Comparison of ENCODE assay signal across 8 mouse cellular contexts in genomic region chr5:114825978-114826691, GRCm38 (mm10). TPM values are rescaled to one million over a fixed set of nuclear protein-coding genes. Genes with fewer than 3 reads are reported as not detected.
DNase-seq lines count a peak whose midpoint lies in the region; ATAC-seq and TF ChIP-seq lines count a peak whose summit lies in the region.

No protein-coding gene starts in this region.

- ATAC-seq in erythroid progenitor cell, adult 5-6 weeks (replicated peaks; ENCODE audit: low FRiP score, poor library complexity, severe bottlenecking): peak; percentile 95
- peak; percentile 79 for ATAC-seq in hindbrain, postnatal 0 days
- peak; percentile 91 for ATAC-seq in liver, embryonic 13.5 days (ENCODE audit: low read depth)

- H3K9me3 ChIP-seq in hindbrain, postnatal 0 days (ENCODE audit: low read length): no peaks in the 10 kb centered on the region
- no peaks in the 10 kb centered on the region for H3K9me3 ChIP-seq in liver, embryonic 13.5 days (replicated peaks)

- H3K4me2 ChIP-seq in hindbrain, postnatal 0 days (ENCODE audit: low read depth, low read length): peak overlapping the region; percentile 61
- H3K4me2 ChIP-seq in liver, embryonic 13.5 days: peak overlapping the region; percentile 70

- no peak for TF ChIP-seq CTCF in gastrocnemius, adult 2 months (IDR thresholded peaks at IDR 0.05)
- TF ChIP-seq CTCF in hindbrain, postnatal 0 days (IDR thresholded peaks at IDR 0.05; ENCODE audit: low read depth): peak; percentile 35
- no peak for TF ChIP-seq CTCF in thymus, adult 2 months (IDR thresholded peaks at IDR 0.05; ENCODE audit: borderline replicate concordance, control insufficient read depth, extremely low read depth, insufficient read depth, low read length, poor library complexity)

- no peaks in the 10 kb centered on the region for H3K27me3 ChIP-seq in hindbrain, postnatal 0 days (ENCODE audit: insufficient read depth, low read length)
- H3K27me3 ChIP-seq in liver, embryonic 13.5 days: 0 out of 2 replicates have a peak, but pooled peaks cover 2% of the 10 kb centered on the region
- H3K27me3 ChIP-seq in thymus, adult 2 months (ENCODE audit: control insufficient read depth, insufficient read depth, low read length): no peaks in the 10 kb centered on the region

- no peaks in the 10 kb centered on the region for H3K36me3 ChIP-seq in hindbrain, postnatal 0 days (ENCODE audit: insufficient read depth, low read length)
- H3K36me3 ChIP-seq in liver, embryonic 13.5 days: peaks cover 13% of the 10 kb centered on the region
- H3K36me3 ChIP-seq in thymus, adult 2 months (ENCODE audit: control insufficient read depth, insufficient read depth, low read length): no peaks in the 10 kb centered on the region

- H3K4me3 ChIP-seq in gastrocnemius, adult 2 months: peak overlapping the region; percentile 38
- peak overlapping the region; percentile 29 for H3K4me3 ChIP-seq in hindbrain, postnatal 0 days (ENCODE audit: low read length)
- peak overlapping the region; percentile 55 for H3K4me3 ChIP-seq in liver, embryonic 13.5 days (replicated peaks)
- H3K4me3 ChIP-seq in thymus, adult 2 months (ENCODE audit: control insufficient read depth, insufficient read depth, low read length): peak overlapping the region; percentile 49

- 0 out of 2 replicates have a peak, but pooled peaks cover 4% of the 10 kb centered on the region for H3K4me1 ChIP-seq in hindbrain, postnatal 0 days (ENCODE audit: insufficient read depth, low read length)
- peaks cover 28% of the 10 kb centered on the region for H3K4me1 ChIP-seq in liver, embryonic 13.5 days (replicated peaks)
- H3K4me1 ChIP-seq in thymus, adult 2 months (replicated peaks; ENCODE audit: control insufficient read depth, insufficient read depth, low read length): peaks cover 13% of the 10 kb centered on the region

- H3K27ac ChIP-seq in gastrocnemius, adult 2 months: no peak overlapping the region
- H3K27ac ChIP-seq in hindbrain, postnatal 0 days: peak overlapping the region; percentile 58
- H3K27ac ChIP-seq in liver, embryonic 13.5 days: no peak overlapping the region
- peak overlapping the region; percentile 53; the same call in 1 of the 2 replicates for H3K27ac ChIP-seq in thymus, adult 2 months (ENCODE audit: control insufficient read depth, insufficient read depth, low read length)

- intact Hi-C loops in gastrocnemius, adult 2 months (cut with DNase I): no loop called here
- intact Hi-C loops in gastrocnemius, postnatal 36 days (cut with DNase I): no loop called here

- peak overlapping the region; percentile 35; the same call in 1 of the 2 replicates for H3K9ac ChIP-seq in hindbrain, postnatal 0 days (replicated peaks; ENCODE audit: low read length)
- peak overlapping the region; percentile 66 for H3K9ac ChIP-seq in liver, embryonic 13.5 days

- DNase-seq in gastrocnemius, adult 2 months: peak; percentile 53
- DNase-seq in gastrocnemius, postnatal 36 days: no peak
- DNase-seq in c-Kit-negative CD71-positive TER-119-positive erythroid progenitor cells, embryonic 14.5 days (ENCODE audit: low read depth, low spot score): peak; percentile 82
- peak; percentile 87 for DNase-seq in hindbrain, postnatal 0 days (ENCODE audit: low spot score)
- DNase-seq in liver, embryonic 13.5 days: peak; percentile 84
- peak; percentile 75 to 87 for DNase-seq in natural killer cell, adult 2 months (ENCODE audit: low spot score in 2 of 2)
- peak; percentile 82 for DNase-seq in thymus, adult 2 months

- WGBS in hindbrain, postnatal 0 days: 7% methylated on average over 27 of the region's 27 CpGs
- 10% methylated on average over 27 of the region's 27 CpGs for WGBS in liver, embryonic 13.5 days (ENCODE audit: insufficient replicate concordance)
- WGBS in thymus, adult 2 months: 12% methylated on average over 27 of the region's 27 CpGs

- TF ChIP-seq POLR2A in thymus, adult 2 months (IDR thresholded peaks at IDR 0.05; ENCODE audit: control insufficient read depth, extremely low read depth, insufficient read depth, low read length, poor library complexity): no peak

RNA-seq across cellular contexts. Expression of gene 1500011B03Rik, which starts 2.9 kb away (rescaled TPM):
- total RNA-seq in gastrocnemius, adult 2 months (2021): 1 to 10 TPM; 3.9 to 4.6 TPM
- 1 to 10 TPM; 4.9 to 5.2 TPM for total RNA-seq in gastrocnemius, postnatal 36 days (2021)
- 11.7 and 11.9 TPM in 2 replicates for total RNA-seq in erythroid progenitor cell, adult 5-6 weeks (2015; ENCODE audit: low replicate concordance)
- 14.5 TPM in 1 of 2 replicates, not detected in the other for total RNA-seq in erythroid progenitor cell, adult 5-6 weeks (2017; ENCODE audit: low replicate concordance)
- total RNA-seq in hindbrain, postnatal 0 days (2014; rRNA removed): 250 and 316 TPM in 2 replicates
- polyA plus RNA-seq in hindbrain, postnatal 0 days (2015; fragmentation: Nextera tagmentation; extraction: Ambion mirVana): 354 and 366 TPM in 2 replicates
- polyA plus RNA-seq in liver, embryonic 13.5 days (2015; fragmentation: Nextera tagmentation; extraction: Ambion mirVana): 31.0 and 32.0 TPM in 2 replicates
- polyA plus RNA-seq in thymus, adult 2 months (2012; rRNA removed): 46.4 and 53.8 TPM in 2 replicates

RNA-seq across cellular contexts. Expression of gene 4930519G04Rik, which starts 27.3 kb away (rescaled TPM):
- total RNA-seq in gastrocnemius, adult 2 months (2021): not detected
- not detected for total RNA-seq in gastrocnemius, postnatal 36 days (2021)
- total RNA-seq in erythroid progenitor cell, adult 5-6 weeks (2015; ENCODE audit: low replicate concordance): not detected in 2 replicates
- total RNA-seq in erythroid progenitor cell, adult 5-6 weeks (2017; ENCODE audit: low replicate concordance): not detected in 2 replicates
- not detected in 2 replicates for total RNA-seq in hindbrain, postnatal 0 days (2014; rRNA removed)
- not detected in 2 replicates for polyA plus RNA-seq in hindbrain, postnatal 0 days (2015; fragmentation: Nextera tagmentation; extraction: Ambion mirVana)
- not detected in 2 replicates for polyA plus RNA-seq in liver, embryonic 13.5 days (2015; fragmentation: Nextera tagmentation; extraction: Ambion mirVana)
- polyA plus RNA-seq in thymus, adult 2 months (2012; rRNA removed): not detected in 2 replicates

RNA-seq across cellular contexts. Expression of gene Gm9936, which starts 32.3 kb away (rescaled TPM):
- not detected for total RNA-seq in gastrocnemius, adult 2 months (2021)
- not detected for total RNA-seq in gastrocnemius, postnatal 36 days (2021)
- total RNA-seq in erythroid progenitor cell, adult 5-6 weeks (2015; ENCODE audit: low replicate concordance): not detected in 2 replicates
- not detected in 2 replicates for total RNA-seq in erythroid progenitor cell, adult 5-6 weeks (2017; ENCODE audit: low replicate concordance)
- total RNA-seq in hindbrain, postnatal 0 days (2014; rRNA removed): 3.5 and 3.9 TPM in 2 replicates
- polyA plus RNA-seq in hindbrain, postnatal 0 days (2015; fragmentation: Nextera tagmentation; extraction: Ambion mirVana): 2.4 and 2.8 TPM in 2 replicates
- not detected in 2 replicates for polyA plus RNA-seq in liver, embryonic 13.5 days (2015; fragmentation: Nextera tagmentation; extraction: Ambion mirVana)
- polyA plus RNA-seq in thymus, adult 2 months (2012; rRNA removed): 0.04 TPM in 1 of 2 replicates, not detected in the other

RNA-seq across cellular contexts. Expression of gene Git2, which starts 50.8 kb away (rescaled TPM):
- 10 to 100 TPM; 17.3 to 20.1 TPM for total RNA-seq in gastrocnemius, adult 2 months (2021)
- 10 to 100 TPM; 15.9 to 17.4 TPM for total RNA-seq in gastrocnemius, postnatal 36 days (2021)
- 57.0 and 59.5 TPM in 2 replicates for total RNA-seq in erythroid progenitor cell, adult 5-6 weeks (2015; ENCODE audit: low replicate concordance)
- 51.1 and 56.1 TPM in 2 replicates for total RNA-seq in erythroid progenitor cell, adult 5-6 weeks (2017; ENCODE audit: low replicate concordance)
- total RNA-seq in hindbrain, postnatal 0 days (2014; rRNA removed): 41.2 and 43.5 TPM in 2 replicates
- 34.4 and 36.4 TPM in 2 replicates for polyA plus RNA-seq in hindbrain, postnatal 0 days (2015; fragmentation: Nextera tagmentation; extraction: Ambion mirVana)
- 14.8 and 16.3 TPM in 2 replicates for polyA plus RNA-seq in liver, embryonic 13.5 days (2015; fragmentation: Nextera tagmentation; extraction: Ambion mirVana)
- polyA plus RNA-seq in thymus, adult 2 months (2012; rRNA removed): 221 and 232 TPM in 2 replicates

RNA-seq across cellular contexts. Expression of gene Ankrd13a, which starts 51.7 kb away (rescaled TPM):
- 10 to 100 TPM; 15.4 to 19.6 TPM for total RNA-seq in gastrocnemius, adult 2 months (2021)
- total RNA-seq in gastrocnemius, postnatal 36 days (2021): 10 to 100 TPM; 18.8 to 21.4 TPM
- 113 and 121 TPM in 2 replicates for total RNA-seq in erythroid progenitor cell, adult 5-6 weeks (2015; ENCODE audit: low replicate concordance)
- total RNA-seq in erythroid progenitor cell, adult 5-6 weeks (2017; ENCODE audit: low replicate concordance): 124 and 147 TPM in 2 replicates
- total RNA-seq in hindbrain, postnatal 0 days (2014; rRNA removed): 44.7 and 55.1 TPM in 2 replicates
- polyA plus RNA-seq in hindbrain, postnatal 0 days (2015; fragmentation: Nextera tagmentation; extraction: Ambion mirVana): 30.7 and 31.4 TPM in 2 replicates
- 43.3 and 49.0 TPM in 2 replicates for polyA plus RNA-seq in liver, embryonic 13.5 days (2015; fragmentation: Nextera tagmentation; extraction: Ambion mirVana)
- 118 and 142 TPM in 2 replicates for polyA plus RNA-seq in thymus, adult 2 months (2012; rRNA removed)

Comparison
In these comparisons a context has a peak if more than half of its experiments do, and no peak if none do; other contexts are left out.
1. DNase-seq: peak in gastrocnemius, adult 2 months (single experiment), c-Kit-negative CD71-positive TER-119-positive erythroid progenitor cells, embryonic 14.5 days (single experiment), hindbrain, postnatal 0 days (single experiment), liver, embryonic 13.5 days (single experiment), natural killer cell, adult 2 months (2 of 2) and thymus, adult 2 months (single experiment); none in gastrocnemius, postnatal 36 days (0 of 2).
2. H3K27ac ChIP-seq: peak in hindbrain, postnatal 0 days (single experiment) and thymus, adult 2 months (single experiment); none in gastrocnemius, adult 2 months (single experiment) and liver, embryonic 13.5 days (single experiment).
3. RNA of gene 1500011B03Rik, which starts 2.9 kb away (total RNA-seq): 250 to 316 TPM in hindbrain, postnatal 0 days; 11.7 to 14.5 TPM in erythroid progenitor cell, adult 5-6 weeks, 4.9 to 5.2 TPM in gastrocnemius, postnatal 36 days and 3.9 to 4.6 TPM in gastrocnemius, adult 2 months; every median in the first group is over 10 times any median in the second.
4. Peak in every context shown above with its lines, with median percentiles within 50 percentile points of each other: H3K4me3 ChIP-seq and ATAC-seq.